Mouse (Mus musculus) spleen, adult 2 months (tissue): Measurements from ENCODE around the gene Phyhipl. TPM values are rescaled to one million over a fixed set of nuclear protein-coding genes. Genes with fewer than 3 reads are reported as not detected.

Experiments
- DNase-seq, 2 experiments: peaks; one replicate each; pipeline versions ENCODE4 v3.0.0 to v3.0.0-alpha.2; 2012 to 2021; ENCODE audit warnings: low spot score in 2 of 2, low read depth in 1 of 2
- H3K27ac ChIP-seq: fragments of 200-500 bp; 2 replicates; pipeline ENCODE4 v1.5.1; 2012; ENCODE audit warnings: low read length, inconsistent platforms; ENCODE audit not compliant: insufficient read depth
- H3K27me3 ChIP-seq: fragments of 200-500 bp; 2 replicates; pipeline ENCODE4 v1.6.1; 2012; ENCODE audit warnings: mild to moderate bottlenecking, moderate library complexity, low read length, inconsistent platforms; ENCODE audit not compliant: control insufficient read depth, insufficient read depth
- H3K36me3 ChIP-seq: fragments of 200-500 bp; 2 replicates; pipeline ENCODE4 v1.6.1; 2012; ENCODE audit warnings: mild to moderate bottlenecking, low read length, inconsistent platforms; ENCODE audit not compliant: control insufficient read depth, insufficient read depth
- H3K4me1 ChIP-seq: fragments of 200-500 bp; 2 replicates; pipeline ENCODE4 v1.6.1; 2011; ENCODE audit warnings: inconsistent platforms; ENCODE audit not compliant: control insufficient read depth, insufficient read depth, insufficient read length
- H3K4me3 ChIP-seq: fragments of 200-500 bp; 2 replicates; pipeline ENCODE4 v1.5.1; 2011; ENCODE audit warnings: mild to moderate bottlenecking, inconsistent platforms; ENCODE audit not compliant: insufficient read depth, insufficient read length; ENCODE audit errors: extremely low read depth
- CTCF ChIP-seq: fragments of 200-500 bp; IDR thresholded peaks from 2 replicates; pipeline ENCODE4 v1.5.1; 2011; ENCODE audit warnings: mild to moderate bottlenecking, inconsistent platforms; ENCODE audit not compliant: insufficient read depth, insufficient read length, insufficient replicate concordance; ENCODE audit errors: extremely low read depth
- POLR2A ChIP-seq: fragments of 200-500 bp; IDR thresholded peaks from 2 replicates; pipeline ENCODE4 v1.6.1; 2011; ENCODE audit warnings: low read depth, low read length, inconsistent platforms
- WGBS: fragments of 180-500 bp; shearing (Covaris S2); methylation state at CpG from one replicate; pipeline ENCODE4 v1.1.7; 2018; 5-methylcytosine and 5-hydroxymethylcytosine counted together
- polyA plus RNA-seq: library from polyadenylated mRNA; depleted of rRNA; stranded (reverse); fragments of >200 nt; gene quantifications from 2 replicates; pipeline ENCODE4 v1.2.3, GENCODE M21; 2012

Gene Phyhipl
- polyA plus RNA-seq, 1 experiment, result not detected

DNA sequence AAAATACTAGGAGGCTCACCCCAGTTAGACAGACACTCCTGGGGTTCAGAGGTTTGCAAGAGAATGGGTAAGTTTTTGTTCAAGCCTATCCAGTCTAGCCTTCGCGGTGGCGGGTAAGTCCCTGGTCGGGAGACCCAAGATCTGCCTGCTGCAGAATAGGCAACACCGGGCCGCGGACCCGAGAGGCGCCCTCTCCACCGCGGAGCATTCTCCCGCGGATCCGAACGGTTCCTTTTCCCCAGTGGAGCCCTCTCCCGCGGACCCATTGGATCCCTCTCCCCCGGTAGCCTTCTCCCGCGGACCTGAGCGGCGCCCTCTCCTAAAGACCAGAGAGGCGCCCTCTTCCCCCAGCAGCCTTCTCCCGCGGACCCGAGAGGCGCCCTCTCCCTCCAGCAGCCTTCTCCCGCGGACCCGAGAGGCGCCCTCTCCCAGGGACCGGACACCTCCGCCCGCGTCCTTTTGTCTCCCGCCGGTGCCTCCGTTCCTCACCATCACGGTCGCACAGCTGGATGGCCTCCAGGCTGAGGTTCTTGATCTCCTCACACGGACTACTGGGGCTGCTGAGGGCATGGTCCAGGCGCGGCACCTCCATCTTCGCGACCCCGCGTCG lies 57.1 kb downstream of the Phyhipl start:
- no peak overlapping the region for H3K27ac ChIP-seq
- H3K27me3 ChIP-seq, result peaks cover 9% of the 10 kb centered on the region
- TF ChIP-seq CTCF (no peak), POLR2A (no peak)
- WGBS, result 5% methylated on average over 47 of the region's 48 CpGs
- DNase-seq, result no peak
- H3K4me1 ChIP-seq, result peaks cover 9% of the 10 kb centered on the region; the same call in 1 of the 2 replicates
- H3K4me3 ChIP-seq, result no peak overlapping the region
- no peaks in the 10 kb centered on the region for H3K36me3 ChIP-seq

DNA sequence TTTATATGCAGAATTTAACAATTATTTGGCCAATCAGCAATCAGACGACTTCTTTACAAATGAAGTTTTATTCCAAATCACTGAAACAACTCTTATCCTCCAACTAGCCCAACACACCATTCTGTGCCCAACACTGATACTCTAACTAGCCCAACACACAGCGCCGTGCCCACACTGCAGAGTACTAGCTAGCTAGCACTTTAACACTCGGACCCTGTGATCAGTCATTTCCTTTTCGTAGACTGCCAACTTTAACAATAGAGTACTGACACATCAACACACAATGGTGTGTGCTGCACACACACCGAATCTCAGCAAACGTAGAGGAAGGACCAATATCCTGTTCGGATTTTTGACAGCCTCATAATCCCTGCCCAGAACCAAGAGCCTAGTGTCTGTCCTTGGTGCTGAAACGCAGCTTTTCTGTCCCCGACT lies 57.7 kb downstream of the Phyhipl start:
- WGBS, result 21% methylated on average over 10 of the region's 10 CpGs
- Histone ChIP-seq H3K4me1 (peaks cover 9% of the 10 kb centered on the region; the same call in 1 of the 2 replicates), H3K27ac (no peak overlapping the region), H3K36me3 (no peaks in the 10 kb centered on the region), H3K27me3 (peaks cover 9% of the 10 kb centered on the region), H3K4me3 (no peak overlapping the region)
- no peak for DNase-seq
- TF ChIP-seq CTCF (no peak), POLR2A (no peak)

DNA sequence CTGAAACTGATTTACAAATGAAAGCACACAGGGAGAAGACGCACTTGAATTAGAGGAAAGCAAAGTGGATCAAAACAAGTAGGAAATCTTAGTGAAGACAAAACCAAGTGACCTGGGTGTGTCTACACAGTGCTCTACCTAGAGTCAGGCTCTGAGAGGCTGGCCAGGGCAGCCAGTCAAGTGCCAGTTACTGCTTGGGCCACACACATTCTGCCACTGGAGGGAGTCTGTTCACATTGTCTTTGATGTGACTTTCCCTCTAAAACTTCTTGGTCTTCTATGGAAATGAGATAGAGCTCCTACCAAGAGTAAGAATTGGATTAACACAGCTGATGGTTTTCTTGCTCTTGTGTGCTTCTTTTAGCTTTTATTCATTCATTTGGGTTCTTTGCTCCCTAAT lies 61.8 kb downstream of the Phyhipl start:
- no peak overlapping the region for H3K4me3 ChIP-seq
- TF ChIP-seq CTCF, result no peak
- TF ChIP-seq POLR2A, result no peak
- H3K36me3 ChIP-seq, result no peaks in the 10 kb centered on the region
- no peak for DNase-seq
- H3K27ac ChIP-seq, result no peak overlapping the region
- H3K27me3 ChIP-seq, result no peaks in the 10 kb centered on the region
- 44% methylated on average over 1 of the region's 1 CpGs for WGBS
- H3K4me1 ChIP-seq, result peaks cover 2% of the 10 kb centered on the region; the same call in 1 of the 2 replicates

DNA sequence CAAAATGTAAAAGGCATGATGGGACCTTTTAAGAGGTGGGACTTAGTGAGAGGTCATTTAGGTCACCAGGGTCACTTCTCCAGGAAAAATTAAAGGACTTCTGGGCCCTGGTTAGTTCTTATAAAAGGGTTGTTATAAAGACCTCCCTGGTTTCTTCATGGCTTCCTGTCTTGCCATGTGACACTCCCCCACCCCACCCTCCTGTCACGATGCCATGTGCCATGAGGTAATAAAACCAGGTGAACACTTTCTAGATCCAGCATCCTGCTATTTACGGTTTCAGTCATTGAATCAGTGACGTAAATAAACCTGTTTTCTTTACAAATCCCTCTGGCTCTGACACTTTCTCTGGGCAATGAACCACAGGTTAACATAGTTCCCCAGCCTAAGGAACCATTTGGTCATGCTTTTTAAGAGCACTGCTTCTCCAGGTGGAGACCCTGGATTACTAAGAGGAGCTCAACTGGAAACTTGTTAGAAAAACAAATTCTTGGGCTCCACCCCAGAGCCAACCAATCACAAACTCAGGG lies 68.8 kb downstream of the Phyhipl start:
- H3K27me3 ChIP-seq, result no peaks in the 10 kb centered on the region
- no peak overlapping the region for H3K4me3 ChIP-seq
- TF ChIP-seq CTCF (no peak), POLR2A (no peak)
- no peaks in the 10 kb centered on the region for H3K36me3 ChIP-seq
- DNase-seq, result no peak
- WGBS, result 75% methylated on average over 3 of the region's 3 CpGs
- no peaks in the 10 kb centered on the region for H3K4me1 ChIP-seq
- H3K27ac ChIP-seq, result no peak overlapping the region

DNA sequence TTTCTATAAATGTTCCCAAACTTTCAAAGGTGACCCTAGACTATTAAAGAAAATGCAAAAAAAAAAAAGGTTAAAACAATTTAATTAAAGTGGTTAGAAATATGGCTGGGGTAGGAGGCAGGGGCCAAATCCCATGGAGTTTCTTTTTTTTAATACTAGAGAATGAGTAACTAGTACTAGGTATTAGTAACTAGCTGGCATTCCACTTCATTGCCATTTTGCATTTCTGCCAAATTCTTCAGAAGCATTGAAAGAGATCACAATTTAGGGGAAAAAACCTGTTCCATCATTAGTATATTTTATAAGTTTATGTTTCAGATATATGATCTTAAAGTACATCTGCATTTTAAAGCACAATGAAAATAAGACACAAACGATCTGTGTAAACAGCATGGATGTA lies 71.6 kb downstream of the Phyhipl start:
- Histone ChIP-seq H3K27ac (no peak overlapping the region), H3K4me1 (no peaks in the 10 kb centered on the region), H3K27me3 (no peaks in the 10 kb centered on the region), H3K4me3 (no peak overlapping the region), H3K36me3 (no peaks in the 10 kb centered on the region)
- no peak for TF ChIP-seq POLR2A
- no peak for TF ChIP-seq CTCF
- WGBS, result 88% methylated on average over 1 of the region's 1 CpGs
- no peak for DNase-seq

DNA sequence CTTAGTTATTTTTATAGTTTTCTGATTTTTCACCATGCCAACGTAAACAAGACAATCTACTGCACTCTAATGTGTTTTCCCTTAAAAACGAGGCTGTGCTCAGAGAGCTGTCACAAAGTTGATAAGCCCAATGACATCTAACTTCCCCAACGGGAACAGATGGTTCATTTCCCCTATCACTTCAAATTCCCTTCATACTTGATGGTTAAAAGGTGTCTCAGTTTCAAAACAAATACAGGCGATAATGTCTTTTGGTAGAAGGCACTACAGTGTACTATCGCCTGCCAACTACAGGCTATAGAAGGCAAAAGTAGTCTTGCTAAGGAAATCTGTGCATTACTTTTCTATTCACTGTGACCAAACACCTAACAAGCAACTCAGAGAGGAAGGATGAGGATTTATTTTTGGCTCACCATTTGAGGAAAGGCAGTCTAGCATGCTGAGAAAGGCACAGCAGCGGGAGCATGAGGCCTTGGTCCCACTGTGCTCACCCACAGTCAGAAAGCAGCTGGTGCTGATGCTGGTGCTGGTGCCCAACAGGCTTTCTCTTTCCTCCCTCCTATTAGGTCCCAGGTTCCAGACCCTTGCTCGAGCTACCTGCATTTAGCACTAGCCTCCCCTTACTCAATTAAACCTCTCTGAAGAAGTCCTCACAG lies 74.1 kb downstream of the Phyhipl start:
- Histone ChIP-seq H3K27ac (no peak overlapping the region), H3K27me3 (no peaks in the 10 kb centered on the region), H3K4me3 (no peak overlapping the region), H3K4me1 (no peaks in the 10 kb centered on the region), H3K36me3 (no peaks in the 10 kb centered on the region)
- WGBS, result 61% methylated on average over 7 of the region's 7 CpGs
- no peak for DNase-seq
- TF ChIP-seq CTCF (no peak), POLR2A (no peak)

DNA sequence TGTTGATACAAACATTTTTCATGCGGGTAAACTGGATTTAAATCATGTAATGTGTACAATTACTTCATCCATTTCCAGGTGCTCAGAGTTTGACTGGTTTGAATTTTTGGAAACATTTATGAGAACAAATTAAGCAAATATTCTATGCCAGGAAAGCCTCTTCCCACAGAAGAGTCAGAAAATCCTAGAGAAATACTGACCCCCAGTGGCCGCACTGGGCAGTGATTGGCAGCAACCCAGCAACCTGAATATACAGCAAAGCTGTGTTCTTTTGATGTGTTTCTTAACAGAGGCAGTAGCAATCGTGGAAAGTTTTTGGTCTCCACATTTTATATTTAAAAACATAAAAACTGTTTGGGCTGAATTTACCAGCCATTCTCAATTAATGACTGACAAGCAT lies 92.1 kb downstream of the Phyhipl start:
- TF ChIP-seq POLR2A (no peak), CTCF (no peak)
- no peak for DNase-seq
- 22% methylated on average over 3 of the region's 3 CpGs for WGBS

More for the DNA sequence above, 92.1 kb downstream of the Phyhipl start:
- Histone ChIP-seq H3K27ac (no peak overlapping the region), H3K27me3 (no peaks in the 10 kb centered on the region), H3K36me3 (no peaks in the 10 kb centered on the region), H3K4me3 (no peak overlapping the region), H3K4me1 (no peaks in the 10 kb centered on the region)
